Mouse (Mus musculus) cerebellum, adult 9-10 months (tissue): ENCODE results near the gene Eya3.
"Not testable (repeated sequence)": the region's sequence is repeated elsewhere in the genome, so short reads cannot be mapped to it uniquely, and the experiment has no call there.

ENCODE experiments used
- DNase-seq: peaks from one replicate; pipeline ENCODE4 v3.0.0; 2022

The Eya3 gene

DNA sequence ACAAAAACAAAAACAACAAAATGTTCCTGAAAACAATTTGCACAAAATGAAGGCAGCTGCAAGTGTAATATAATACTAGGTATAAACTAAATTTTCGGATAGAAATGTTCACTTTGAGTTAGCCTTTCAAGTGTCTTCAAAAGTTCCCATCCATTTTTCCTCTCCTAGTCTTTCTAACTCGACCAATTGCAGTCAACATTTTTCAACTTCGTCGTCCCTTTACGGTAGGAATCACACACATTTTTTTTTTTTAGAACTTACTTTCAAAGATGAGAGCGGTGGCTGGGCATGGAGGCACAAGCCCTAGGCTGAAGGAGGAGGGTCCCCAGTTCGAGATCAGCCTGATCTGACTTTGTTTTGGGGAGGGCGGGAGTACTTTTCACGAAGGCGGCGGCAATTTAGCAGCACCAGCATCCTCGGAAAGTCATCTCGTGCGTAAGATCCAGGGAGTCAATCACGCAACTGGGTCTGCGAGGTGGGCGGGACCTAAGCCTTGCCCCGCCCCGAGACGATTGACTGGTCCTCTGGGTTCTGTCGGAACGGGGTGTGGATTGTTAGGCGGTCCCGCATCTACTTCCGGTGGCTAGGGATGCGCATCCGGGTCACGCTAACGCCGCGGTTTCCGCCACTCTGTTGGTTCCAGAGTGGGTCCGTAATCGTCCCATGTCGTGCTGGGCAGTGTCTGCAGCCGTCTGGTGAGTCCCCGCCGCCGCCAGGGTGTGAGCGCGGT, at the start of gene Eya3:
Gene Eya3 (plus strand): TSS at position 527 of the 730 bp plus-strand sequence.
- DNase-seq, result peak; percentile 95

DNA sequence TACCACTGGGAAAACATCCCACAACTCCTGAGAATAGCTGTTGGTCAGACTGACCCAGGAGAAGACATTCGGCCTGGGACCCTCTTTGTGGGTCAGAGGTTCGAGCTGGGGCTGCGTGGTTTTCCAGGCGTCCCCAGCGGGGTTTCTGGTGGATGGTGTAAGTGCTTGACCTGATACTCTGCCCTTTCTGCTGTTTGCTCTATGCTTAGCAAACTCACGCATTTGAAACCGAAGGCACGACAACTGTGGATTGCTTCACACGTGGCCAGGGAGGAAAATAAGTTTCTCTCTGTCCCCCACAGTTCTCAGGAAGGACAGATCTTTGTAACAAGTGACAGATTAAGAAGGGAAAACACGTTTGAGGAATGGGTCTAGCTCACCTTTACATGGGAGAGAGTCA, 48.1 kb upstream of the Eya3 start:
- no peak for DNase-seq

DNA sequence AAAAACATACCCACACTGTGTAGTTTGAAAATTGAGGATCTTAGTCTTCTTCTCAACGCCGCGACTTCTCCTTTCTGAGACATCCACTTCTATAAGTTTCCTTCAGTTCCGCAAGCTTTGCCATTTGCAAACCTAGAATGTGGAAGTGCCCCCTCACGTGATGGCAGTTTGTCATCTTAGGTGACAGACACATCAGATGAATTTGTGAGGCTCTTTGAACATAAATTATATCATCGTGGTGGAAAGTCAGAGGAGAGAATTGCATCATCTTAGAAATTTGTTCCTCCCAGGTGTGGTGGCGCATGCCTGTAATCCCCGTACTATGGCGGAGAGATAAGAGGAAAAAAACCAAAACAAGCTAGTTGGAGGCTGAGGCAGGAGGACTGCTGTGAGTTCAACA, 45.8 kb upstream of the Eya3 start:
- DNase-seq, result no peak

DNA sequence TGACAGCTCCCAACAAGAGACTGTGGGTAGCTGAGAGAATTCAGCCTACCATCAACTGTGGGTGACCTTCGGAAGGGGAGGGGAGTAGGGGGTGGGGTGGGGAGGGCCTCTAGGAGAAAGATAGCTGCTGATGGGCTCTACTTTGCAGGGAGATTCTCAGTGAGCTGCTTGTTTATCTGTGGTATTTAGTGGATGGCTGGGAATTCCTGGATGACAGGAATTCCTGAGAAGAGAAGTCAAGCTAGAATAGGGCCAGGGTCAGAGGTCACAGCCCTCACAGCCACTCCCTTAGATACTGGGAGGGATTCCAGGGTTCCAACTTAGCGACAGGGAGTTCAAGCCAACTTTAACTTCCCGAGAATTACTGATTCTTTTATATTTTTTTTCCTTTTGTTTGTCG, 44.6 kb upstream of the Eya3 start:
- DNase-seq, result no peak

DNA sequence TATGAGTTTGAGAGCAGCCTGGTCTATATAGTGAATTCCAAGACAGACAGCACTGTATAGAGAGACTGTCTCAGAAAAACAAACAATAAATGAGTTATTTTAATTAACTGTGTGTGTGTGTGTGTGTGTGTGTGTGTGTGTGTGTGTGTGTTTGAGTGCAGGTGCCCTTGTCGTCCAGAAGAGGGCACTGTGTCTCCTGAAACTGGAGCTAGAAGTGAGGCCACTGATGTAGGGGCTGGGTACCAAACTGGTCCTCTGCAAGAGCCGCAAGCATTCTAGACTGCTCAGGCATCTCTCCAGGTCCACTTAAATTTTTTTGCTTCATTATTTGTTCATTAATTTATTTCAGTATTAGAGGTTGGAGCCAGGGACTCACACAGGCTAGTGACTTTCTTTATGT, 39.9 kb upstream of the Eya3 start:
- DNase-seq, result no peak

DNA sequence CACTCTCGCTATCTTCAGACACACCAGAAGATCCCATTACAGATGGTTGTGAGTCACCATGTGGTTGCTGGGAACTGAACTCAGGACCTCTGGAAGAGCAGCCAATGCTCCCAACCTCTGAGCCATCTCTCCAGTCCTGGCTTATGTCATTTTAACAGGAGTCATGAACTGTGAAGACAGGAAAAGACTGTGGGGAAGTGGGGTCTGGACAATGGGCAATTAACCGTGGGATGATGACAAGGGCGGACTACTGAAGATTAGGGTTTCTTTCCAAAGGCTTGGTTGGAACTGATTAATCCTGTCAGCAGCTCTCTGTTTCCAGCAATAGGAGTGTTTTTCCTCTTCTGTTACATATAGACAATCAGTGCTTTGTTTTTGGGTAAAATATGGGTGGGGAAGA, 39.0 kb upstream of the Eya3 start:
- no peak for DNase-seq

DNA sequence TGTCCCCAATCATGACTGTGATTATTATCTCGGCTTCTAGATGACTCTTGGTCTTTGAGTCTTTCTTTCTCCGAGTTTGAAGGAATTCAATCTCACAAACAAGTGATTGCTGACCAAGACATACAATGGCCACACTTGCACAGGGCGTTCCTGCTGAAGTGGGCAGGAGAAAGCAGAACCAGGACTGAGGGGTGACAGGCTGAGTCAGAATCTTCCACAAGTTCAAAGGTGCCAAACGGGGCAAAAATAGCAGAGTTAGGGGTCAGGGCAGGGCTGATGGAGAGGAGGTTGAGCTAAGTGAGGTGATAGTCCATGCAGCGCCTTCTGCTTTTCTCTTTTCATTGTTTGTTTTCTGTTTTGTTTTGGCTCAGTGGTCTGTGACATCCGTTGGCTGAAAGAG, 38.3 kb upstream of the Eya3 start:
- DNase-seq, result no peak

DNA sequence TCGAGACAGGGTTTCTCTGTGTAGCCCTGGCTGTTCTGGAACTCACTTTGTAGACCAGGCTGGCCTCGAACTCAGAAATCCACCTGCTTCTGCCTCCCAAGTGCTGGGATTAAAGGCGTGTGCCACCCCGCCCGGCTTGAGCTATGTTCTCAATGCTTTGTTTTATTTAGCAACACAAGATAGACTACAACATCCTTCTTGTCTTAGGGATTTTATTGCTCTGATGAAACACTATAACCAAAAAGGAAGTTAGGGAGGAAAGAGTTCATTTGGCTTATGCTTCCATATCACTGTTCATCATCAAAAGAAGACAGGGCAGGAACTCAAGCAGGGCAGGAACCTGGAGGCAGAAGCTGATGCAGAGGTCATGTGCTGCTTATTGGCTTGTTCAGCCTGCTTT, 37.5 kb upstream of the Eya3 start:
- DNase-seq, result not testable (repeated sequence)

DNA sequence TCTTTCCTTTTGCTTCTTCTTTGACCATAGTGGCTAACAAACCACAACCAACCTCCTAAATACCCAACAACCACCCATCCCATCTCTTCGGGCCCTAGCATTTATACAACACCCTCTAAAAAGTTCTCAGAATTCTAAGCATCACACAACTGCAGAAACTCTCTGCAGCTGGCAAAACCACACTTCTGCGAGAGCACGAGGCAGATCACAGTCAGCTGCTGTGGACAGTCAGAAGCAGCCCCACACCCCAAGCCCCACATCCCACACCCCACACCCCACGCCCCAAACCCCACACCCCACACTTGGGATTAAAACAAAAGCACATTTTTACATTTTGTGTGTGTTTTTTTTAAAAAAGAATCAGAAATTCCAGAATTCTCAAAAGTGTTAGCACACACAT, 35.3 kb upstream of the Eya3 start:
- DNase-seq, result no peak

DNA sequence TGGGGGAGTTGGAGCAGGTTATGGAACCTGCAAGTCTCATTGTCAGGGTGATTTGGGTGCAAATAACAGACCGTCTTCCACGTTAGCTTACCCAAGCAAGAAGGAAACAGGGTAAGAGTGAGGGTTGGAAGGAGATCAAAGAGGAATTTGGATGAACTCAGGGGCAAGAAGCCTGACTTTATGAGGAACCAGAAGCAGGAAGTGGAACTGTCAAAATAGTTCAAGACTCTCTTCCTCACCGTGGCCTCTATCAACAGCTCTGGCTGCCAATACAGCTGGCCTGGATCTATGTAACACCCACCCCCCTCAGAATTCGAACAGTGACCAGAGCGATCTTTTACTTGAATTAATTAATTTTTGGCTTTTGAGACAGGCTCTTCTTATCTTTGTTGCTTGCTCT, 33.0 kb upstream of the Eya3 start:
- DNase-seq, result no peak

DNA sequence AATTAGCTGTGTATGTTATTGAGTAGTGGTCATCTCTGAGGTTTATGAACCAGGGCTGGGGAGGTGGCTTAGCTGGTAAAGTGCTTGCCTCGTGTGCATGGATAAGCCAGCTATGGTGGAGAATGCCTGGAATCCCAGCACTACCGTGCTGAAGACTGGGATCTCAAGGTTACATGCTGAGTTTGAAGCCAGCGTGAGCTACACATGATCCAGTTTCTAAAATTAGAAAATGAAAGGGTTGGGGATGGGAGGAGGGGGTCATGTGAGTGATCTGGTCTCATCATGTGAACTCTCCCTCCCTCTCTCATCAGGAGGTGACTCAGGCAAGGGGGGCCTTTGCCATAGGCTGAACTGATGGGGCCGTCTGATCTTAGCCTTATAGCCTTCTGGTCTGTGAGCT, 30.6 kb upstream of the Eya3 start:
- DNase-seq, result no peak

DNA sequence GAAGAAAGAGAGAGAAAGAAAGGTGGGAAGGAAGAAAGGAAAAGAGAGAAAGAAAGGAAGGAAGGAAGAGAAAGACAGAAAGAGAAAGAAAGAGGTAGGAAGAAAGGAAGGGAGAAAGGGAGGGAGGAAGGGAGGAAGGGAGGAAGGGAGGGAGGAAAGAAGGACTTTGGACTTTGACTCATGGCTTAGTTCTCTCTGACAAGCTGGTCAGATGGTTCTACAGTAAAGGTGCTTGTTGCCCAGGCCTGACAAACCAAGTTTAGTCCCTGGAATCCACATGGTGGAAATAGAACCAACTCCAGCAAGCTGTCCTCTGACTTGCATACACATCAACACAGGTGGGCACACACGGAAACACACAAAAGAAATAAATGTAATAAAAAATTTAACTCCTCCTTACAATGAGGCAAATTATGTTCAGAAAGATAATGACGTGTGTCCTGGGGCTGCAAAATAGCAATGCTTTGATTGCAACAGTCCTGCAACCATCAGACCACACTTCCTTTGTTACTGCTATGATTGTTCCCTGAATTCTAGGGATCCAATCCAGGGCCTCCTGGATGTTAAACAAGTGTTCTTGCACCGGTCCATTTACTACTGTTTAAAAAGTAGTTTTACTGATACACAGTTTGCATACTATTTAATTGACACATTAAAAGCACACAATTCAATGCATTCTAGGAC, 28.3 kb upstream of the Eya3 start:
- no peak for DNase-seq

DNA sequence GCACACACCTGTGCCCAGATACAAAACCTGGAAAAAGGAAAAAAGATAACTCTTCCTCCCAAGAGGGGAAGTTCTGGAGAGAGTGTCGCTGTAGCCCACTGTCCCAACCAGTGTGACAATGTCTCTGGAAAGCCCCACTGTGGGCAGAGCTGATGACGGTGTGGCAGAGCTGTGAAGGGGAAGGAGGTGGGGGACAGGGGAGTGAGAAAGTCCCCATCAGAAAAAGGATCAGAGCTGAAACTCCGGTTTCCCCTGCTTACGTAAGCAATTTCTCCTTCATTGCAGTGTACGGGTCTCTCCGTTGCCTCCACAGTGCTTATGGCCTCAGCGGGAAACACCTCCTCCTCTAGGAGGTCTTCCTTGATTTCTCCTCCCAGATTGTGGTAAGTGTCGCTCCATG, 27.5 kb upstream of the Eya3 start:
- DNase-seq, result no peak

DNA sequence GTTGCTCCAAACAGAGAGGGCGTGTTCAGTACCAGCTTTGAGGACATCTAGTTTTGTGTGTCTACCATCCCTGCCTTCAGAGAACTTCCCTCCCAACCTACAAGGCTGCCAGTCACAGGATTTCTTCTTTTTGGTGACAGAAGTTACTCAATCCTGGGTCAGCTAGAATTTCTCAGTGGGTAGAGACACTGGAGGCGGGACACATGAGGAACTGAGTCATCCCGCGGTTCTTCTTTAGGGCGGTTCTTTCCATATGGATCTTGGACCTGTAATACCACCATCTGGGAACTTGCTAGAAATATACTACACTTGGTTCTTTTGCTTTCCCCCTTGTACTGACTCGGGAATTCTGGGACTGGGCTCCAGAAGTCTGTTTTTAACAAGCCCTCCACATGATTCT, 20.9 kb upstream of the Eya3 start:
- DNase-seq, result no peak

DNA sequence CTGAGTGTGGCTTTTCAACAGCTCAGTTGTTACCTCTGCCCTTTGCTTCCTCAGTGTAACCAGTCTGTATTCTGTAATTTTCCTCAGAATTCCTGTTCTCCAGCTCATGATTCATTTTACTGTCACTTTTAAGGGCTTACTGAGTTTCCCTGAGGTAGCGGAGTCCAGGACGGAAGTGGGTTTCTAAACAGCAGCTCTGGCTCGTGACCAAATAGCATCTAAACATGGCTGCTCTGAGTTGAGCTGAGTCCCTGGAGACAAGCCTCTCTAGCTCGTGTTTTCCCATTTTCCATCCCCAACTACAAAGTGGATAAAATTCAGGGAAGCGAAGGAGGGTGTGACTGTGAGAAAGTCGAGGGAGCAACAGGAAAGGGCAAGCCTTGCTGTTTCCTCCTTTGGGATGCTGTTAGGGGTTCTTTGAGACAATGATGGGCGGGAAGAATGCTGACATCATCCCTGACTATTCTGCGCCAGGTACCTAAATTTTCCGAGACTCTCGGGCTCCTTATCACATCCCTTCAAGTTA, 19.9 kb upstream of the Eya3 start:
- no peak for DNase-seq

DNA sequence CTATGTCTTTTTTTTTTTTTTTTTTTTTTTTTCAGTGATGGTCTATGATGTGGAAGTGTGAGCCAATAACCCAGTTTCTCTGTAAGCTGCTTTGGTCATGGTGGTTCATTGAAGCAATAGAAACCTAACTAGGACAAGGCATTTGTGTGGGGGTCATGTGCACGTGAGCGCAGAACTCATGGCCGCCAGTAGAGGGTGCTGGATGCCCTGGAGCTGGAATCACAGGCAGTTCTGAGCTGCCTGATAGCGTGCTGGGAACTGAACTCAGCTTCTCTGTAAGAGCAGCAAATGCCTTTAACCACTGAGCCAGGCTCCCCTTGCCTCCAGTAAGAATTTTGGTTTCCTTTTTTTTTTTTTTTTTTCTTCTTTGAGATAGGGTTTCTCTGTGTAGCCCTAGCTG, 18.7 kb upstream of the Eya3 start:
- DNase-seq, result no peak

DNA sequence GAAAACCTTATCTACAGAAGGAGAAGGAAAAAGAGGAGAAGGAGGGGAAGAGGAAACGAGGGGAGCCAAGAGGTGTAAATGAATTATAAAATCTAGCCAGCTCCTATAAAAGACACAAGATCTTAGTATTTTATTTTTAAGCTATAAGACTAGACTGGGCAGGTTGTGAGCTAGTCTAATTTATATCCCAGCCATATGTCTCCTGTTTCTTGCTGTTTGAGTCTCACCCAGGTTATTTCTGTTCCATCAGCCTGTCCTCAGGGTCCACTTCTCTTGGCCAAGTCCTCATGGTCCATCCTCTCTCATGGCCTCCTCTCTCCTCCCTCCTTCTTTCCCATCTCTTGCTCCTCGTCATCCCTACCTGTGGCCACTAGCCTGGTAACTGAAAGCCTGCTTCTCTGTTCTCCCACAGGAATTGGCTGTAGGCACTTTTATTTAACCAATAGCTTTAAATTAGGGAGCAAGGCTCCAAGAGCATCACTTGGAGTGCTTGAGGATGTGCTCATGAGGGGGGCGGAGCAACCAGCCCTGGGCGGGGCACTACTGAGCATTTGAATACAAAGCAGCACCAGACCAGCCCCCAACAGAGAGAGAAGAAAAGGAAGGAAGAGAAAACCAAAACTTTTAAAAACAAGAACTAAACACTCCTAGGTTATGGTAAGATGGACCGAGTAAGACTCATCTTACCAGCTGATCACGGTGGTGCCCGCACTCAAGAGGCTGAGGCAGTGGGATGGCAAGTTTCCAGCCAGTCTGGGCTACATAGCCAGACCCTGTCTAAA, 17.3 kb upstream of the Eya3 start:
- no peak for DNase-seq

DNA sequence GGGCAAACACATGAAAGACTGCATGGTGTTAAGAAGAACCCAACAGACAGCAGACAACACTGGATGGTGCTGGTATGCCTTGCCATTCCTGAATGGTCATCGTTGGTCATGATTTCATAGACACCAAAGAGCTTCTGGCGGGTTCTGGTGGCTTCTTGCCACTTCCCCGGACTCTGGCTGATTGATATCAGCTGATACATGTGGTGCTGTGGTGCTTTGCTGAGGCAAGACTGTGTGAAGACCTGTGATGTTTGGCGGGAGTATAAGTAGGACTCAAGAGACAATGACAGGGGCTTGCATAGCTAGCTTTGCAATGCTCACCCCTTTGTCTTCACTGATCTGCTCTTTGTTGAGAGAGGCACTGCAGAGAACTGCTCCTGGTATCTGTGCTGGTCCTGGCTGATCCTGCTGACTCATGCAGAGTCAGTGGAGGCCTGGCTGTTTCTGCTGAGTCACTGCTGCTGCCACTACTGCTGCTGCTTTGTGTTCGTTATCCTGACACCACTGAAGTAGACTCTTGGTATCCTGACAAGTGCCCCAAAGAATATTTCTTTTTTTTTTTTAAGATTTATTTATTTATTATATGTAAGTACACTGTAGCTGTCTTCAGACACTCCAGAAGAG, 14.6 kb upstream of the Eya3 start:
- DNase-seq, result no peak

DNA sequence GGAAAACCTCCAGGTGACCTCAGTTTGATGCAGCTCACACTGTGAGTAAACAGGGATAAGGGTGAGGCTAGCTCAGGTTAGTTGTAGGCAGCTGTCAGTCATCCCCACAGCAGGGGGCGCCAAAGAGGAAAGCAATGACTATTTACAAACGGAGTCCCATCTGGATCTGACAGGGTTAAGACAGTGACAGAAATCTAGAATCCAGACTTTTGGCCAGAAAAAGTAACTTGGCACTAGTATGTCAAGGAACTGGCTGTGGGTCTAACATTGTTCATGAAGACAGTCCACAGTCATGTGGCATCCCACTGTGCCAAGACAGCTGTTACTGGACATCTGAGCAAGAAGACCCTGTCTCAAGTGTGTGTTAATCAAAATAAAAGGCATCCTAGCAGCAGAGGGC, 10.0 kb upstream of the Eya3 start:
- no peak for DNase-seq

DNA sequence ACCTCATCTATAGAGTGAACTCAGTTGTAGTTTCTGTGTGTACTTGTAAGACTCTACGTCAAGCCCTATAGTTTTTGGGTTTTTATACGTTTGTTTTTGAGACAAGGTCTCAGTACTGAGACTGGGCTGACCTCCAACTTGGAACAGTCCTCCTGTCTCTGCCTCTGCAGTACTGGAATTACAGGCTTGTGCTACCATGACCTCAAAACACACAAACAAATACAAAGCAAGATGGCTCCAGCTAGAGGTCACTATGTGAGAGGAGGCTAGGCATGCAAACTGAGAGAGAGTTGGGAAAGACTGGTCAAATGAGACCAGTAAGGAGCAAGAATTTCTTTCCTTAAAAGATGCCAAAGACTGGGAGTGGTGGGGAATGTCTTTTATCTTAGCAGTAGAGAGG, 2.8 kb upstream of the Eya3 start:
- DNase-seq, result no peak

DNA sequence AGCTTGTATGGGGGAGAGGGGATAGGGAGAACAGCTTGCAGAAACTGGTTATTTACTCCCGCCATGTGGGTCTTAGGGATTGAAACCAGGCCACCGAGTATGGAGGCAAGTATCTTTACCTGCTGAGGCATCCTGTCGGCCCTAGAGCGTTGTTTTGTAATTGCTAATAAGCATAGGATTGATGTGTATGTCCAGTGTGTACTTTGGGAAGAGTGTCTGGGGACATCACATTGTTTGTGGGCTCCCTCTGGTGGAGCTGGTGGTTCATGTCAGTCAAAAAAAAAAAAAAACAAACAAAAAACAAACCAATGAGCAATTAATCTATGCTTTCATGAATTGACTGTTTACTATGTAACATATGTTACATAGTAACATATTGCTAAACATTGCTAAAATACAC, 2.2 kb upstream of the Eya3 start:
- no peak for DNase-seq

DNA sequence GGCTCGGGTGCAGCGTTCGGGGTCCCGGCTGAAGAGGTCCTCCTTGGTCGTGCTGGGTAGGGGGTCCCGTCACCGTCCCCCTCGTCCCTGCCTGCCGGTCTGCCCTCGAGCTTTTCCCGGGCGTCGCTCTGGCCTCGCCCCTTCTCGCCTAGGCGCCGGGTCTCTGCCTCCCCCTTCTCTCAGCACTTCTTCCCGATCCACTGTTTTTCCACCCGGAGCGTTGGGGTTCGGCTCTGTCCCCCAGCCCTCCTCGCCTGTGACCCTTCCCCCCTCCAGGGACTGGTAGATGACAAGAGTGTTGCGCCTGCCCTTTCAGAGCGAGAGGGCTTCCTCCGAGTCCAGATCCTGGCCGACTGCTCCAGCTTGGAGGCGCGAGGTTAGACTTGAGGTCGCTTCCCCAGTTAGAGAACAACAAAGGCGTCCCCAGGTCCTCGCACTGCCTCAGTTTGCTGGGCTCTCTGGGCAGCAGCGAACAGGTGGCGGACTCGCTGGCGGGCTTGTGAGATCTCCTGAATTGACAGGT, 465 bp downstream of the Eya3 start:
- DNase-seq, result no peak

DNA sequence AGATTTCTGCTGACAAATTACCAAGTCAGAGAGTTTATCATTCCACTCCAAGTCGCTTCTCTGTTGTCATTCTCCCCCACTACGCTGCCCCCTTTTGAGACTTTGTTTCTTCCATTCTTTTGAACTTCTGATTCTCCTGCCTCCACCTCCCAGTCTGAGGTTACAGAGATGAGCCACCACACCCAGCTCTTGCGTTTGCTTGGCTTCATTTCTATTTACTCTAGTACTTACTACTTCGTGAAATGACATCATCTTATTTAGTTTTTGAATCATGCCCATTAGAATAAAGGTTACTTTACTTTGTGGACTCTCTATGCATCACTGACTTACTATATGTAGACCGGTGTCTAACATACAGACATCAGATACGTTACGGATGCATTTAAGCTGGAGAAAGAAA, 8.7 kb downstream of the Eya3 start:
- no peak for DNase-seq
